Mouse (Mus musculus) ES-CJ7 (cell line): ENCODE results near the gene Cntn1.
A peak's percentile ranks its signal among the peaks of the same experiment; 100 is the strongest.

Experiments
- DNase-seq: peaks from one replicate; pipeline ENCODE4 v3.0.0; 2011; ENCODE audit warnings: low read depth, low spot score

Gene Cntn1

GRCm38 (mm10) chr15:92050996-92051352, at the start of gene Cntn1:
Gene Cntn1, plus strand, starts transcription at chr15:92051165.
- peak; percentile 80 for DNase-seq

GRCm38 (mm10) chr15:92001431-92001830, 49.5 kb upstream of the Cntn1 start:
- DNase-seq, result no peak

GRCm38 (mm10) chr15:92012165-92013083, 38.5 kb upstream of the Cntn1 start:
- no peak for DNase-seq

GRCm38 (mm10) chr15:92034111-92034510, 16.9 kb upstream of the Cntn1 start:
- DNase-seq, result no peak

GRCm38 (mm10) chr15:92042538-92042937, 8.4 kb upstream of the Cntn1 start:
- no peak for DNase-seq

GRCm38 (mm10) chr15:92046042-92046441, 4.9 kb upstream of the Cntn1 start:
- DNase-seq, result no peak

GRCm38 (mm10) chr15:92048031-92048430, 2.9 kb upstream of the Cntn1 start:
- DNase-seq, result no peak

GRCm38 (mm10) chr15:92048531-92048930, 2.4 kb upstream of the Cntn1 start:
- no peak for DNase-seq

- DNase-seq, result peak; percentile 11
Measured at GRCm38 (mm10) chr15:92051353-92052132, 578 bp downstream of the Cntn1 start.

GRCm38 (mm10) chr15:92052133-92052463, 1.1 kb downstream of the Cntn1 start:
- DNase-seq, result no peak

- no peak for DNase-seq
Measured at GRCm38 (mm10) chr15:92057553-92057952, 6.6 kb downstream of the Cntn1 start.

GRCm38 (mm10) chr15:92060986-92061385, 10.0 kb downstream of the Cntn1 start:
- no peak for DNase-seq

- no peak for DNase-seq
Measured at GRCm38 (mm10) chr15:92079416-92079815, 28.5 kb downstream of the Cntn1 start.

GRCm38 (mm10) chr15:92085876-92086275, 34.9 kb downstream of the Cntn1 start:
- DNase-seq, result no peak

- no peak for DNase-seq
Measured at GRCm38 (mm10) chr15:92087691-92088286, 36.8 kb downstream of the Cntn1 start.

- no peak for DNase-seq
Measured at GRCm38 (mm10) chr15:92090787-92091186, 39.8 kb downstream of the Cntn1 start.

GRCm38 (mm10) chr15:92092041-92092440, 41.1 kb downstream of the Cntn1 start:
- DNase-seq, result no peak

GRCm38 (mm10) chr15:92099410-92100174, 48.6 kb downstream of the Cntn1 start:
- DNase-seq, result no peak

GRCm38 (mm10) chr15:92101956-92102355, 51.0 kb downstream of the Cntn1 start:
- DNase-seq, result no peak

GRCm38 (mm10) chr15:92112455-92112854, 61.5 kb downstream of the Cntn1 start:
- no peak for DNase-seq

- DNase-seq, result no peak
Measured at GRCm38 (mm10) chr15:92132936-92133335, 82.0 kb downstream of the Cntn1 start.

GRCm38 (mm10) chr15:92134254-92134653, 83.3 kb downstream of the Cntn1 start:
- DNase-seq, result no peak
